Mouse (Mus musculus): ENCODE results near the gene AU022252.
"Not testable (repeated sequence)": the region's sequence is repeated elsewhere in the genome, so short reads cannot be mapped to it uniquely, and the experiment has no call there.

The AU022252 gene

DNA sequence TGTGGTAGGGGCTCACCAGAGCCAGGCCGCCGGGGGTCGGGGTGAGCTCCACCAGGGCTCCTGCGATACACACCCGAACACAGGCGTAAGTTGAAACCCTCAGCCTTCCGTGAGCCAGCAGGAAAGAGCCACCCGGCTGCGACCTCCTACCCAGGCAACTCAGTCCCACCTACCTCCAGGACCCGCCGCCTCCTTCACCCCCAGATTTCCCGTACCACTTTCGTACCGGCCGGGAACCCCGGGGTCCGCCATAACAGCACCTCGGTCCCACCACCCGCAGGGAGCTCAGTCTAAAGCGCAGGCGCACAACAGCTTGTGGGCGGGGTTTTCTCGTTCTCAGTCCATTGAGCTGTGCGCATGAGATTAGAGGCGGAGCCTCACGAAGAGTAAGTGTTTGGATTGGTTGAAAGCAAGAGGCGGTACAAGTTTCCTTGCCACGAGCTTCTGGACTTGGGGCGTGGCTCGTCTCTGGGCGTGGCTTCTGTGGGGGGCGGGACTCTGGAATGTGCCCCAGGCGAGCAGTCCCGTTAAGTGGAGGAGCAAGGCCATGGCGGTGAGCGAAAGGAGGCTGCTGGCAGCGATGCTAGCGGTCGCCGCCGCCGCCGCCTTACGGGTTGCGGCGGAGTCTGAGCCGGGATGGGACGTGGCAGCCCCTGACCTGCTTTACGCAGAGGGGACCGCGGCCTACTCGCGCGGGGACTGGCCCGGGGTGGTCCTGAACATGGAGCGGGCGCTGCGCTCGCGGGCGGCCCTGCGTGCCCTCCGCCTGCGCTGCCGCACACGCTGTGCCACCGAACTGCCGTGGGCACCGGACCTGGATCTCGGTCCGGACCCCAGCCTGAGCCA, at the start of gene AU022252, which contains the start of gene P3h1:
AU022252 (minus strand) TSS at position 303 of the 846 bp plus-strand sequence.
P3h1 (plus strand) TSS at position 506 of the 846 bp plus-strand sequence.
- peak; percentile 99 for DNase-seq

DNA sequence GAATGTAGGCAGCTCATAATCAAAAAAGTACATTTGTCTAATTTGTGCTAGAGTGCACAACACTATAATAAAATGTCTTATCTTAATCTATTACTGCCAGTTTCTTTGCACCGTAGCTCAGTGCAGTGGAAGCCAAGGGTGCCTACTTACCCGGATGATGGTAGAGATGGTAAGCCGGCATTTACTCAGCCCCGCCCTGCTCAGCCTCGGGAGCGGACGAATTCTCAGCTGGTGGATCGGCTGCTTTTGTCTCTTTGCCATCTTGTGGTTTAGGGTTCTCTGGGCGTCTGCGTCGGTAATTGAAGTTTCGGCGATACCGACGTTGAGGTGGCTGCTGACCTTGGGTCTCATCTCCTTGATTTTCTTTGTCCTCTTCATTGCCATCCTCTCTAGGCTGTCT, 46.3 kb upstream of the AU022252 start:
- DNase-seq: not testable (repeated sequence)

DNA sequence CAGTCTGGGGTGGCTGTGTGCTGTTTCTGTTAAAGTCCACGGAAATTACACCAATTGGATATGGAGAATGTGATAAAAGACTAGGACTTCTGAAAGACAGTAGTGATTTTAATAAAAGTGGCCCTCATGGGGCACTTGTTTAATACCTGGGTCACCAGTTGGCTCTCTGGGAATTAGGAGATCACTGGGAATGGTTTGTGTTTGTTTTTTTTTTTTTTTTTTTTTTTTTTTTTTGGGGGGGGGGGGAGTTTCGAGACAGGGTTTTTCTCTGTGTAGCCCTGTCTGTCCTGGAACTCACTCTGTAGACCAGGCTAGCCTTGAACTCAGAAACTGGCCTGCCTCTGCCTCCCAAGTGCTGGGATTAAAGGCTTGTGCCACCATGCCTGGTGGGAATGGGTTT, 43.2 kb upstream of the AU022252 start:
- DNase-seq: no peak

DNA sequence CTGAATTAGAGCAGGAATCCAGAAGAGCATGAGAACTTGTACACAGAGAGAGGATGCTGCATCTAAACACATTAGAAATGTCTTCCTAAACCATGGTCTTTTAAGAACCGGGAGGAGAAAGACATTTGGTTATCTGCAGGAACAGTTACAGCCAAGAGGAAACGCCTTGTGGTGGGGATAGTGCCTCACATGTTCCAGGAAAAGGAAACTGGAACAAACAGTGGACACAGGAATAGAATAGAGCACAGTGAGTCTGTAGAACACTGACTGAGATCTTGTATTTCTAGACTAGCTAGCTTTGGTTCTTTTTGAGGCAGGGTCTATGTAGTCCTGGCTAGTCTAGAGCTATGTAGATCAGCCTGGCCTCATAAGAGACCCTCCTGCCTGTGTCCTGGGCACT, 42.7 kb upstream of the AU022252 start:
- DNase-seq: no peak

DNA sequence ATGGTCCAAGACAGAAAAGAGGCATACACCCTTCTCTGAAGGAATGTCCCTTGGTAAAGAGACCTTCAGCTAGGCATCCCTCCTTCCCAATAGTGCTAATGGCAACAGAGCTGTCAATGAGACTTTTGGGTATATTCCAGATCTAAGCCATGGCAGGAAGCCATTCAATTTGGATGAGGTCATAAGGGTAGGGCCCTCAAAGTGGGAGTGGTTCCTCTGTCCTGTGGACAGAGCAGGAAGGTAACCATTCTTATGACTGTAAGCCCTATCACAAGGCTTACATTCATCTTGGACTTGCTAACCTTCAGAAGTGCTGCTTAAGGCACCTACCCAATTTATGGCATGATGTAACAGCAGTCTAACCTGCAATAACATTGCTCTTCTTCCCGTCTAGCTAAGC, 42.1 kb upstream of the AU022252 start:
- DNase-seq: no peak

DNA sequence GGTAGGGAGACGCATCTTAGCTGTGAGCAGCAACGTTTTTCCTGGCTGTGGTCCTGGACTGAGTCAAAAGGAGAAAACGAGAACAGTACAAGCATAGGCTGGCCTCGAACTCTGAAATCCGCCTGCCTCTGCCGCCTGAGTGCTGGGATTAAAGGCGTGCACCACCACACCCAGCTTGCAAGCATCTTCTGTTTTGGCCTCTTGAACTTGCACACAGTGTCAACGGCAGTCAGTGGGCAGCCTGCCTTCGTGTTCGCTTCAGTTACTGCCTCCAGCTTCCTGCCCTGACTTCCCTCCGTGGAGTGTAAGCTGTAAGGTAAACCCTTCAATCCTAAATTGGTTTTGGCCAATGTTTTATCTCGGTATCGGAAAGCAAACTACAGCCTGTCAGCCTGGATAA, 34.1 kb upstream of the AU022252 start:
- DNase-seq: no peak

DNA sequence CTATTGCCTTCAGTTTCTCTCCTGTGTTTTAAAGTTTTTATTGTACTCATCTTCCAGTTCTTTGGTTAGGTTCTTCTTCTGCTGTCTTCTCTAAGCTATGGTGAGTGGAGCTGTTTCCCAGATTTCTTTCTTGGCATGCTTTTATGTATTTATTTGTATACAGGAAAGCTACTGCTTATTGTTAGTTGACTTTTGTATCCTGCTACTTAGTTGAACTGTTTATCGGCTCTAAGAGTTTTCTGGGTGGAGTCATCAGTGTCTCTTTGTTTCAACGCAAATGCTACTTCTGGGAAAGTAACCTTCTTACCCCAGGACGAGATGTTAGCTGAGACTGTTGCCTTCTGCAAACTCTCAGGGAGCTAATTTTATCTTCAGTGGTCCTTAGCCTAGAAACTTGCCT, 30.9 kb upstream of the AU022252 start:
- no peak for DNase-seq

DNA sequence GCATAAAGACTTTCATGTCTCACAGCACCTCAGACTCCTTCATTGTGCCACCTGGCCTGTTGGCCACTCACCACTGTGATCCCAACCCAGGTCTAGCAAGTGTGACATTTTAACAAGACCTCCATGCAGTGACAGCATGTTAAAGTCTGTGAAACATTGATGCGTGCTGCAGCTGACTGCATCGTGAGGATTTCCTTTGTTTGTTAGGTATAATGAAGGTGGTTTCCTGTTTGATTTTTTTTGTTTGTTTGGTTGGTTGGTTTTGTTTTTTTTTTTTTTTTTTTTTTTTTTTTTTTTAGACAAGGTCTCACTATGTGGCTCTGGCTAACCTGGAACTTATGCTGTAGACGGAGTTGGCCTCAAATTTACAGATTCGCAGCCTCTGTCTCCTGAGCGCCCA, 30.0 kb upstream of the AU022252 start:
- DNase-seq: no peak

DNA sequence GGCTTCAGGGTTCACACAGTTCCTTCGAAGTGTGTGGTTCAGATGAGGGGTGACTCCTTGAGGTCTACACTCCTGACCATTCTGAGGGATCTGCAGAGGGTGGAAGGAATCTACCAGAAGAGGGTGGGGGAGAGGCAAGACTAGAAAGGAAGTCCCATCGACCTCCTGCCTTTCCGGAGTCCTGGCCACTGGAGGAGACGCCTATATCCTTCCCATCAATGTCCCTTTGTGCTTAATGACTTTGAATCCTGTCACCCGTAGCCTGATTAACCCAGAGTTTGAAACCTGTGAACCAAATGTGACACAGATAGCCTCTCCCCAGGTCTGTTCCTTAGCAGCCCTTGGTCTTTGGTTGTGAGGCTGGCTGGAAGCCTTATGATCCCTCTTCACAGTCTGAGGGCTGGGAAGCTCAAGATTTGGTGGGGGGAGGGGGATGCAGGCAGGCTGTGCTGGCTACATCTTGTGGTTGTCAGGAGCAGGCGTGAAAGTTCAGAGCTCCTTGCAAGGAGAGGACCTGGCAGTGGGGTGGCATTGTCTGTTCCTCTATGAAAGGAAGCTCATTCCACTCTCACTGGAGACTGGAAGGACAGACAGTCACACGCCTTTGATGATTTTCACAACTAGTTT, 28.7 kb upstream of the AU022252 start:
- no peak for DNase-seq

DNA sequence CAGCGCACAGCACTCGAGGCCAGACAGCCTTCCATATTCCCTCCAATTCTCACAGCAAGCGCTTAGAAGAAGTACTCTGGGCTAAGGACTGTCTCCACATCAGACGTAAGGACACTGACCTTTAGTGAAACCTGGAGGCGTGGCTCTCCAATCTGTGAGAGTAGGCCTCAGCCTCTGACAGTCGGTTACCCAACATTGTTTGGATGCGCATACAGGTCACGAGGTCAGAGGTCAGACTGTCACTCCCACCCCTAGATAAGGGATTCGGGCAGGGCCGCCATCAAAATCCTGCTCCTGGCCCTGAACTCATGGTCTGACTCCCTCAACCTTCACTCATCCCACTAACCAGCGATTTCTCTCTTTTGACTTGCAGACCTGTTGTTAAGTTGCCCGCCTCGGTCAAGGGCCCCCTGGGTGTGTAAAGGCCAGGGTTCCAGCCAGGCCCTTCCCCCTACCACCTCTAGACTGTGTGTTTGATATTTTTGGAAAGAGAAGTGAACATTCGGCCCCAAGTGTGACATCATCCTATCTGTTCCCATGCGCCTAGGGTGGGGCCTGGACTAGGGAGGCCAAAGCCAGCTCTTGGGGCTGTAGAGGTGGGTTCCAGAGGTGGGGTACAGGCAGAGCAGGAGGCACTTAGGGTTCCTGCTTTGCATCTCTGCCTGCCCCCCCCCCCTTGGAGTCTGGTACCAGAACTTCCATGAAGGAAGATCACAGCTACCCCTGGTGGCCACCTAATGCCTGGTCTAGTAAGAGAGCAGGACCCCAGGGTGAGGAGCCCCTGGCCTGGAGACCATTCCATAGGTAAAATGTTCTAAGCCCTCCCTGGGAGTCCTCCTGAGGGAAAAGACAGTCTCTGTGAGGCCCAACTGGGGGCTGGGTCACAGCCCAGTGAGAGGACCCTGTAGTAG, 27.1 kb upstream of the AU022252 start:
- DNase-seq: no peak

DNA sequence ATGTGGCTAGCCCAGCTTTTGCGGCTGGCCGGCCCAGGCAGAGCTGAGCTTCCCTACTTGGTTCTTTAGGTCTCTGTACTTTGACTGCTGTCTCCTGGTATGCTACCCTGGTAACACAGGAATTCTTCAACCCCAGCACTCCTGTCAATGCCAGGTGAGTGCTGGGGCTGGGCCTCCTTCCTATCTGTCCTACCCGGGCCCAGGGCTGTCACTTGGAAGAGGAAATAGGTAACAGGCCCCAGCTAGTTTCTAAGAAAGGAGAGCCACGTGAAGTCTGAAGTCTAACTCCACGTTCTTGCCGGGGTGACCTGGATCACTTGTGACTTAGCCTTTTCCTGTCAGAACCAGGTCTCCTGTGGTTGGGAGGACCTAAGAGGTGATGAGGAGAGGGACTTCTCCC, 24.6 kb upstream of the AU022252 start:
- no peak for DNase-seq

DNA sequence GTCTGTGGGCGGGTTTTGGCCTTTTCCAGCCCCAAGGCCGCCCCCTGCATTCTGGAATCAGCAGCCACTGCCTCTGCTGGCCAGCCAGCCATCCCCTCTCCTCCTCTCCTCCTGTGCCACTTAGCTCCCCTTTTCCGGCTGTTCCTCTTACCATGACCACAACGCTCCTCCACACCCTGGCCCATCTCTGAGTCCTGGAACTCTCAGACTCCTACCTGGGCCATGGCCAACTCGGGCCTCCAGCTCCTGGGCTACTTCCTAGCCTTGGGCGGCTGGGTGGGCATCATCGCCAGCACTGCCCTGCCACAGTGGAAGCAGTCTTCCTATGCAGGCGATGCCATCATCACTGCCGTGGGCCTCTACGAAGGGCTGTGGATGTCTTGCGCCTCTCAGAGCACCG, 22.8 kb upstream of the AU022252 start, which contains the start of gene Cldn19:
Cldn19 (plus strand) TSS at position 64 of the 400 bp plus-strand sequence.
- DNase-seq: no peak

DNA sequence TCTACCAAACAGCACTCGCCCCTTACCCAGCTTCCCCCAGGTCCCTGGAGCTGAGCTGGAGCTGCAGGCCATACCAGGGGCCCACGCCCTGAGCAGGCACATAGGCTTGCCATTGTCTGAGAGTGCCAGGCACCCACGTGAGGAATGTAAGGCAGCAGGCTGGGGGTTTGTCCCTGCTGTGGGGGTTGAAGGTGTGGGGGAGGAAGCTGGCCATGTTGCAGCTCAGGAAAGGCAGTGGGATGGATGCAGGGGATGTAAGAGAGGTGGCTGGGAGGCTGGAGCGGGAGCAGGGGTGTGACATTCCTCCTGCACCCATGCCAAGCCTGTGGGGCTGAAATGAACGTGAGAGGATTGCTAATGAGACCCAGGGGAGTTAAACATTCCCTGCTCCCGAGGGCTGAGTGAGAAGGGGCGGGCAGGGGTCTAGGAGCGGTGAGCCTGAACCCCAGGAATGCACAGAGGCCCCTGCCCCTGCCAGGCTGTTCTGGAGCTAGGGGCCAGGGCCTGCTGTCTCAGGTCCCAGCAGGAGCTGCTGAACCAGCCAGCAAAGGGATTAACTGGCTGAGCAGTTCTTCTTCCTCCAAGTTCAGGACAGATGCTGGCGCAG, 21.6 kb upstream of the AU022252 start:
- DNase-seq: no peak

DNA sequence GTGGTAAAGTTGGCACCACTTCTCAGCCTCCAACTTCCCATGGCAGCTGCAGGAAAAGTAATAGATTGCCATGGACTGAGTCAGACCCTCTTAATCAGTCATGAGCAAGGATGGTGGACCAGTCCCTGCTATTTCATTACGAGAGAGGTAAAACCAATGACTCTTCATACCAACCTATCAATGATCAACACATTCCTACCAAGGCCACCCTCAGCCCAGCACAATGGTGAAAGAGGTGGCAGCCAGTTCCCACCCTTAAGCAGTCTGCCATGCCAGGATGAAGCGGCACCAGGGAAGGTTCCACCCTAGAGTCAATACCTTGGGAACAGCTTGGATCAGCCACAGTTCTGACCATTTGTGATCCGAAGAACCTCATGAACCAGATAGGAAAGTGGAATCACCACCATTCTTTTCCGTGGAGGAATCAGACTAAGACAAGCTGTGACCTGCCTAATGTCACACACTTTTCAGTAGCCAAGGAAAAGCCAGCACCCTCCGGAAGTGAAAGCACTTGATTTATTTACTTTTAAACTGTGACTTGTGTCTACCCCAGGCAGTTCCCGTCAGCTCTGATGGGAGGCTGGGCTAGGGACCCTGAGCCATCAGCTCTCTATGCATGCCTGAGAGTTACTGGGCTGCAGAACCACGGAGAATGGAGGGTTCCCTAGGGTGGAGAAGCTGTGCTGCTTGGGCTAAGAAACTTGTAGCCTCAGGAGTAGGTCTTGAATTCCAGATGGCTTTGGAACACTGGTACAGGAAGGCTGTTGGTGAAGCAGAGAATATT, 19.7 kb upstream of the AU022252 start:
- no peak for DNase-seq

DNA sequence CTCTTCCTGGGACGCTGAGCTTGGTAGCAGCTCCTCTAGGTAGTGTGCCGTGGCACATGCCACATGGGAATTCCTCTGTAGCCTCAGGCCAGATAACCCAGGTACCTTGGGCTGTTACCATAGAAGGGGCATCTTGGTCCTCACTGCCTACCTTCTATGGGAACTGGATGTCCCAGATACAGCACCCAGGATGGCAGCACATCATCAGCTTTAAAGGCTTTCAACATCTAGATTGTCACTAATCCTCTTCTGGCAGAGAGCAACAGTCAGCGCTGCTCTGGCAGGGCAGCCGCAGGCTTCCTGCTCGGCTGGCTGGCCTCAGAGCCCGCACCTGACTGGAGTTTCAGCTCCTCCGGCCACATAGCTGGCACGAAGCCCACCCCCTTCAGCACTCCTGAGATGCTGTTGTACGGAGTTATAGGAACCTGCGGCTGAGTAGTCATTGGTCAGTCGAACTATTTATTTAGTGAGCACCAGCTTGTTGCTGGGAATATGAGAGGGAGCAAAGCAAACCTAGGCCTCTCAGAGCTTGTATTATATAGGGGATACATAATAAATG, 16.0 kb upstream of the AU022252 start:
- DNase-seq: no peak

DNA sequence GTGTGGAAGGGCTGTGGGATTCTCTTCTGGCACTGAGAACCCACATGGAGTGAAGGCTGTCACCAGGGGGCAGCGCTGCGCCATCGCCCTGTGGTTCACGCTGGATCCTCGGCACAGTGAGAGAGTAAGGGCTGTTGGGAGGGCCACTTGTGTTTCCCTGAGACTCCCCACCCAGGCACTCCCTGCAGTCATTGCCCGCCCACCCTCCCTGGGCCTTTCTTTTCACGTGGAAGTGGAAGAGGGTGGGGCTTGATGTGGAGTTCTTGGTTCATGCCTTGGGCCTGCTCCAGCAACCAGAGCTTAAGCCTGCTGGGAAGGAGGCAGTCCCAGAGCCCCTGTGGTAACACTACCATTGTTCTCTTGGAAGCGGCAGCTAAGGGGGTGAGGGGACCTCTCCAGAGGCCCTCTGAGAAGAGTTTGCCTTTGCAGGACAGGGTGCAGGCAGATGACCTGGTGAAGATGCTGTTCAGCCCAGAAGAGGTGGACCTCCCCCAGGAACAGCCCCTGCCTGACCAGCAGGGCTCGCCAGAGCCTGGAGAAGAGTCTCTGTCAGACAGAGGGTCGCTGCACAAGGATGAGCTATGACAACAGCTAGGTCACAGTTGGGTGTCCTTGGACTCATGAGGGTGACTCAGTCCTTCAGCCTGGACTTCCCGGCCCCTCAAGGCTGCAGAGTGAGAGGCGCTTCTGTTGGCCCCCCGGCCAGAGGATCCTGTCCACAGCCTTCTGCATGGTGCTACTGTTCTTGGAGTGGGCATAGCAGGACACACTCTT, 15.1 kb upstream of the AU022252 start:
- DNase-seq: no peak

DNA sequence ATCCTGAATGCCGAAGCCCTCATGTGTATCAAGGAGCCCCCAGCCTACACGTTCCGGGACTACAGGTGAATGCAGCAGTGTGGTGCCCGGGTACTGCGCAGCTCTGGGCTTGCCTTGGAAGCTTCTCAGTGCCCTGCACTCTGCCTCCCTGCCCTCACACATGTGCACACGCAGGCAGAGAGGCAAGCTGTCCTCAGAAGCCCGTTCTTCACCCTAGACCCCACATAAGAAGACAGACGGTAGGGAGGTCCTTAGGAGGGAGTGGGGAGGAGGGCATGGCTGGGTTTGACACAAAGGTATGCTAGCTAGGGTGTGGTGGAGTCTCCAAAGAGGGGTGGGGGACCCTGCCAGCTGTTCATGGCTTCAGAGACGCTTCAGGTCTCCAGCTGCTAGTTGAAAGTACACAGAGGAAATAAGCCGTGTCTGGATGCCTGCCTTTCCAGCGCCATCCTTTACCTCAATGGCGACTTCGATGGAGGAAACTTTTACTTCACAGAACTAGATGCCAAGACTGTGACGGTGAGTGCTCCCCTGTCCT, 14.2 kb upstream of the AU022252 start:
- DNase-seq: no peak

DNA sequence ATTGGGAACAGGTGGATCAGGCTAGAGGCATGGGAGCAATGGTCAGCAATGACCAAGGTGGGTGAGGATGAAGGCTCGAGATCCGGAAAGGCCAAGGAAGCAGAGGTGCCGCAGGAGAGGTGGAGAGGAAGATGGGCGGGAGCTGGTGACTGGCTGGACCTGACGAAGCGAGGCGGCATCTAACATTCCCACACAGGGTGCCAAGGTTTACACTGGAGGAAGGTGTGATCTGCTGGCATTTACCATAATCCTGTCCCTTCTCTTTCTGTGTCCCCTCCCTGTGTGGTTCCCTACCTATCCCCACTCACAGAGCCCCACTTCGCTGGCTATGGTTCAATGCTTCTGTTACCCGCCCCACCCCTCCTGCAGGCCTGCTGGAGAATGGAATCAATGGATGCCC, 13.4 kb upstream of the AU022252 start:
- no peak for DNase-seq

DNA sequence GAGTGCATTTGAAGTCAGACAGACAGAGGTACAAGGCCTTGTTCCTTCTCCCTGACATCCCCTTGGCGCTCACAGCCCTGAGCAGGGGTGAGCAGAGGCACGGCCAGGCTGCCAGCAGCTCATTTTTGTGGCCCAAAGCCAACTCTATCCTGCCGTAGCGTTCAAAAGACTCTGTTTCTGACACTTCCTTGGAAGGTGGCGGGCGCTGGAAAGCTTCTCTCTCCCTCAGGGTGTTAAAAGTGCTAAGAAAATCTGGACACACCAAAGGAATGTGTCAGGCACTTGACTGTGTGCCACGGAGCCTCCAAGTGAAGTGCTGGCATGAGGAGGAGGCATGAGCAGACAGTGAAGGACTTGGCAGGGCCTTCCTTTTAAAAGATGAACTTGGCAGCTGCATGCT, 13.0 kb upstream of the AU022252 start:
- DNase-seq: no peak

DNA sequence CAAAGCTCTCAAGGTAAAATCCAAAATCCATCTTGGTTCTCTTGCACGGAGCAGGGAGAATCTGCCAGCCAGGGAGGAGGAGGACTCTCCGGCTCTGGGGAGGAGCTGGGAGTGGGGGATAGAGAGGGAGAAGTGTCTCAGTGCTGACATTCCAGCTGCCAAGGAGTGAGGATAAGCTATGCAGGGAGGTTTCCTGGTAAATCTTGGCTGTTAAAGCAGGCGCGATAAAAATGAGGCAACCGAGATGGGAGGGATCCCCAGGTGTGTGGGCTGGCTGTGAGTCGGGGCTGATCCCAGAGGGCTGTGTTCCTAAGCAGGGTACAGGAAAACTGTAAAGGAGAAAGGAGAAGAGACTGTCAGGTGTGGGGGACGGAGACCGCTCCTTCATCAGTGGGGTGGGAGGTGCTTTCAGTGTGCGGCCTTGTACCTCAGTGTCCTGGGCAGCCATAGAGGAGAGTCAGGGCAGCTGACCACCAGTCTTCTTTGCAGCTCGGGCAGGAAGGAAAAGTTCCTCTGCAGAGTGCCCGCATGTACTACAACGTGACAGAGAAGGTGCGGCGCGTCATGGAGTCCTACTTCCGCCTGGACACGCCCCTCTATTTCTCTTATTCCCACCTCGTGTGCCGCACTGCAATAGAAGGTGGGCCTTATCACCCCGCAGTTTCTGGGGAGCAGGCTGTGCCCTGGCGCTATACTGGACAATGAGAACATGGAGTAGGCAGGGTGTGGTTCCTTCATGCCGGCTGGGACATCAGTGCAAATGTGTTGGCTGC, 12.1 kb upstream of the AU022252 start:
- no peak for DNase-seq

Data from cerebellum, adult 11 months (tissue).